Mouse (Mus musculus) adrenal gland, adult 2 months (tissue): Measurements from ENCODE around the gene Trak1. TPM values are rescaled to one million over a fixed set of nuclear protein-coding genes. Genes with fewer than 3 reads are reported as not detected.

ENCODE experiments used
- DNase-seq: peaks from one replicate; pipeline ENCODE4 v3.0.0; 2021
- polyA plus RNA-seq: library from polyadenylated mRNA; depleted of rRNA; stranded (reverse); fragments of >200 nt; gene quantifications from 2 replicates; pipeline ENCODE4 v1.2.3, GENCODE M21; 2012; rRNA removed
- total RNA-seq, 2 experiments: library from RNA; stranded (reverse); gene quantifications; 2 replicates each; pipeline ENCODE4 v1.2.3; 2021

Gene Trak1
- total and polyA plus RNA-seq, 3 experiments = 52.2 to 83.7 (median 67.8) TPM

GRCm38 (mm10) chr9:121479453-121479852 lies 182.2 kb downstream of the Trak1 start:
- peak; percentile 65 for DNase-seq

GRCm38 (mm10) chr9:121487216-121487615 lies 189.9 kb downstream of the Trak1 start:
- DNase-seq = no peak

- no peak for DNase-seq
These were observed 194.4 kb downstream of the Trak1 start for GRCm38 (mm10) chr9:121491592-121492240.

- DNase-seq = no peak
These were observed 196.9 kb downstream of the Trak1 start for GRCm38 (mm10) chr9:121494006-121494767.

GRCm38 (mm10) chr9:121495529-121495928 lies 198.2 kb downstream of the Trak1 start, which contains the start of gene Cck:
TSS of gene Cck (minus strand) at chr9:121495694.
- DNase-seq = peak; percentile 17

- no peak for DNase-seq
These were observed 198.8 kb downstream of the Trak1 start for GRCm38 (mm10) chr9:121496102-121496501.

GRCm38 (mm10) chr9:121505346-121505745 lies 208.0 kb downstream of the Trak1 start:
- no peak for DNase-seq

GRCm38 (mm10) chr9:121506478-121507180 lies 209.3 kb downstream of the Trak1 start:
- no peak for DNase-seq

- no peak for DNase-seq
These were observed 214.6 kb downstream of the Trak1 start for GRCm38 (mm10) chr9:121511911-121512310.

- DNase-seq = no peak
These were observed 217.2 kb downstream of the Trak1 start for GRCm38 (mm10) chr9:121514462-121514861.

- no peak for DNase-seq
These were observed 222.7 kb downstream of the Trak1 start for GRCm38 (mm10) chr9:121520047-121520446.

Other genes with a start within 250 kb of the Trak1 start
- gene Ulk4, start 20.3 kb upstream of the Trak1 start, total RNA-seq = 1 to 10 TPM; 1.5 to 2.0 TPM
- 2.3 and 6.0 TPM in 2 replicates for gene Ulk4, start 20.3 kb upstream of the Trak1 start, polyA plus RNA-seq
- 1 to 10 TPM in 1 of 2 experiments, not detected in 1; 1.2 TPM for gene Cck, start 198.2 kb downstream of the Trak1 start, total RNA-seq
- gene Cck, start 198.2 kb downstream of the Trak1 start, polyA plus RNA-seq = 1.3 and 4.0 TPM in 2 replicates